Mouse (Mus musculus) lung, postnatal 0 days (tissue): ENCODE results near the gene Svep1. TPM values are rescaled to one million over a fixed set of nuclear protein-coding genes. Genes with fewer than 3 reads are reported as not detected.
A peak's percentile ranks its signal among the peaks of the same experiment; 100 is the strongest.

ENCODE experiments used
- ATAC-seq: fragments of 200-750 bp; cut with Nextera tagmentation; 2 replicates; pipeline ENCODE4 v1.8.0; 2017; ENCODE audit warnings: moderate library complexity
- DNase-seq: peaks from one replicate; pipeline ENCODE4 v3.0.0-alpha.2; 2016; ENCODE audit warnings: low spot score
- H3K27ac ChIP-seq: fragments of 300-500 bp; sonication (generic); 2 replicates; pipeline ENCODE4 v1.5.1; 2014; ENCODE audit warnings: antibody characterized with exemption, mild to moderate bottlenecking, low read length, mixed read lengths
- H3K27me3 ChIP-seq: fragments of 300-500 bp; sonication (generic); replicated peaks from 2 replicates; pipeline ENCODE4 v1.6.1; 2014; ENCODE audit warnings: low read length, mixed read lengths; ENCODE audit not compliant: insufficient read depth
- H3K36me3 ChIP-seq: fragments of 300-500 bp; sonication (generic); 2 replicates; pipeline ENCODE4 v1.6.1; 2014; ENCODE audit warnings: low read length, mixed read lengths; ENCODE audit not compliant: insufficient read depth
- H3K4me1 ChIP-seq: fragments of 300-500 bp; sonication (generic); 2 replicates; pipeline ENCODE4 v1.6.1; 2014; ENCODE audit warnings: antibody characterized with exemption, low read depth, low read length, mixed read lengths; ENCODE audit not compliant: insufficient read depth
- H3K4me2 ChIP-seq: fragments of 300-500 bp; sonication (generic); replicated peaks from 2 replicates; pipeline ENCODE4 v1.6.1; 2014; ENCODE audit warnings: low read depth, mild to moderate bottlenecking, low read length, moderate library complexity, mixed read lengths
- H3K4me3 ChIP-seq: fragments of 300-500 bp; sonication (generic); 2 replicates; pipeline ENCODE4 v1.5.1; 2014; ENCODE audit warnings: low read depth, low read length
- H3K9ac ChIP-seq: fragments of 300-500 bp; sonication (generic); replicated peaks from 2 replicates; pipeline ENCODE4 v1.6.1; 2014; ENCODE audit warnings: low read depth, mild to moderate bottlenecking
- H3K9me3 ChIP-seq: fragments of 300-500 bp; sonication (generic); 2 replicates; pipeline ENCODE4 v1.6.1; 2016; ENCODE audit warnings: low read length, mixed read lengths
- CTCF ChIP-seq: IDR thresholded peaks from 2 replicates; pipeline ENCODE4 v1.5.1; 2016; ENCODE audit warnings: antibody characterized with exemption, mild to moderate bottlenecking
- EP300 ChIP-seq: IDR thresholded peaks from 2 replicates; pipeline ENCODE4 v1.6.1; 2016; ENCODE audit warnings: antibody characterized with exemption, mild to moderate bottlenecking, control low read depth
- WGBS: fragments of 180-500 bp; shearing (Covaris S2); extraction: QIAGEN DNeasy Blood & Tissue Kit; methylation state at CpG from one replicate; pipeline ENCODE4 v1.1.7; 2014; 5-methylcytosine and 5-hydroxymethylcytosine counted together
- polyA plus RNA-seq: library from polyadenylated mRNA; unstranded; fragments of >200 nt; fragmentation: Nextera tagmentation; extraction: Ambion mirVana; gene quantifications from 2 replicates; pipeline ENCODE4 v1.2.1, GENCODE M21; 2015

Svep1 gene
- polyA plus RNA-seq, 1 experiment from 2014 or later, result 3.9 TPM

DNA sequence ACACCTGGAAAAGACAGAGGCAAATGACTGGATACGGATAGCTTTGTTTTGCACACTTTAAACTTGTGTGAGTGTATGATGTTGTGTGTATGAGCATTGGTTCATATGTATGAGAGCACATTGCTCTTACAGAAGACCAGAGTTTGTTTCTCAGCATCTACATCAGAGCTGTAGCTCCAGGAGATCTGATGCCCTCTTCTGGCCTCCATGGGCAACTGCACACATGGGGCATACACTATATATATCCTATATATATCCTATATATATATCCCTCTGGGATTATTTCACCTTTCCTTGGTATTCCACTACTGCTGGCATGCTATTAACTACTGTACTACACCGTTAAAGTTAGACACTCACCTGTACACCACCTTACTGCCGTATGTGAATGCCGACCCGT is 122.5 kb downstream of the Svep1 start:
- no peak for ATAC-seq

GRCm38 (mm10) chr4:58082588-58082987 is 124.1 kb downstream of the Svep1 start:
- DNase-seq, result peak; percentile 73
- 11% methylated on average over 5 of the region's 5 CpGs for WGBS
- H3K36me3 ChIP-seq, result no peaks in the 10 kb centered on the region

More for the DNA sequence above, 122.5 kb downstream of the Svep1 start:
- H3K4me2 ChIP-seq, result no peak overlapping the region
- no peaks in the 10 kb centered on the region for H3K4me1 ChIP-seq
- no peaks in the 10 kb centered on the region for H3K27me3 ChIP-seq
- 95% methylated on average over 5 of the region's 5 CpGs for WGBS
- TF ChIP-seq EP300, result no peak
- peak; percentile 31; the same call in 1 of the 2 replicates for TF ChIP-seq CTCF
- H3K9ac ChIP-seq, result no peak overlapping the region
- no peak for DNase-seq
- no peaks in the 10 kb centered on the region for H3K9me3 ChIP-seq
- no peaks in the 10 kb centered on the region for H3K36me3 ChIP-seq
- H3K4me3 ChIP-seq, result no peak overlapping the region
- H3K27ac ChIP-seq, result no peak overlapping the region

DNA sequence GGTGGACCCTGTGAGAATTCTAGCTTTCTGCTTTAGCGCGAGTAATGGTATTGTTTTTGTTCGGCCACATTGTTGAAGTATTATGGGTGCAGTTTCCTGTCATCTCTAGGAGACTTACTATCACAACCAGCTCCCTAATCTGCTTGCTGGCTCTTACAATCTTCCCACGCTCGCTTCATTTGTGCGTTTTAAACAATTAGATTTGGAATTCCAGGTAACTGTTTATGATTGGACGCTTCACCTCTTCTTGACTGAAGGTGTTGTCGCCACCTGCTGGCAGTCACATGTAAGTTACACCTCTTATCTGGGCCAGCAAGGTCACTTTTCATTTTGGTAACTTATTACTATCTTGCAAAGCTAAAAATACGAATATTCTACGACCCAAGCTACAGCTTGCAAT is 127.0 kb downstream of the Svep1 start:
- H3K27ac ChIP-seq, result no peak overlapping the region
- no peak overlapping the region for H3K9ac ChIP-seq
- H3K36me3 ChIP-seq, result no peaks in the 10 kb centered on the region
- 21% methylated on average over 10 of the region's 10 CpGs for WGBS
- H3K4me1 ChIP-seq, result no peaks in the 10 kb centered on the region
- no peaks in the 10 kb centered on the region for H3K27me3 ChIP-seq
- ATAC-seq (no peak), DNase-seq (peak; percentile 82)
- H3K4me2 ChIP-seq, result no peak overlapping the region
- H3K4me3 ChIP-seq, result no peak overlapping the region
- TF ChIP-seq CTCF, result peak; percentile 86
- TF ChIP-seq EP300, result no peak
- no peaks in the 10 kb centered on the region for H3K9me3 ChIP-seq

More at GRCm38 (mm10) chr4:58082588-58082987, 124.1 kb downstream of the Svep1 start:
- no peak overlapping the region for H3K4me2 ChIP-seq
- ATAC-seq, result no peak
- no peak overlapping the region for H3K9ac ChIP-seq
- H3K9me3 ChIP-seq, result no peaks in the 10 kb centered on the region
- no peak overlapping the region for H3K4me3 ChIP-seq
- TF ChIP-seq CTCF (peak; percentile 93), EP300 (no peak)
- no peak overlapping the region for H3K27ac ChIP-seq
- no peaks in the 10 kb centered on the region for H3K27me3 ChIP-seq
- H3K4me1 ChIP-seq, result no peaks in the 10 kb centered on the region

GRCm38 (mm10) chr4:58077950-58078349 is 128.7 kb downstream of the Svep1 start:
- no peaks in the 10 kb centered on the region for H3K27me3 ChIP-seq
- no peaks in the 10 kb centered on the region for H3K36me3 ChIP-seq
- TF ChIP-seq CTCF (no peak), EP300 (no peak)
- WGBS, result 38% methylated on average over 6 of the region's 6 CpGs
- H3K27ac ChIP-seq, result no peak overlapping the region
- no peak overlapping the region for H3K9ac ChIP-seq
- no peak overlapping the region for H3K4me2 ChIP-seq
- ATAC-seq (no peak), DNase-seq (peak; percentile 16)
- H3K4me1 ChIP-seq, result no peaks in the 10 kb centered on the region
- H3K4me3 ChIP-seq, result no peak overlapping the region
- no peaks in the 10 kb centered on the region for H3K9me3 ChIP-seq

DNA sequence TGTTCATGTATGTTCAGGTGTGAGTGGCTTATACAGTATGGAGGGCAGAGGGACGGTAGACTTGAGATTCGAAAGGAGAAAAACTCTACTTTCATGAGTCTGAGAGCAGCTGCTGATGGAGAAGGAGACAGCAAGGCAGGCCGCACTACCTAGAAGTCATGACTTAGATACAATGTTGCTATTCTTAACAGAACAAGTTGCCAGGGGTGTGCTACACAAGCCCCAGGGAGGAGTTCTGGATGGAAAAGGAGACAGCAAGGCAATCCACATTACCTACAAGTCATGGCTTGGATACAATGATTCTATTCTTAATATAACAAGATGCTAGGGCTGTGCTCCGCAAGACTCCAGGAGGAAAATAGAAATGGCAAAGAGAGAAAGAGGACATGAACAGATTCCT is 129.1 kb downstream of the Svep1 start:
- no peak for DNase-seq
- Histone ChIP-seq H3K4me1 (no peaks in the 10 kb centered on the region), H3K36me3 (no peaks in the 10 kb centered on the region), H3K27ac (no peak overlapping the region), H3K4me3 (no peak overlapping the region), H3K27me3 (no peaks in the 10 kb centered on the region), H3K9me3 (no peaks in the 10 kb centered on the region), H3K9ac (no peak overlapping the region), H3K4me2 (no peak overlapping the region)
- ATAC-seq, result no peak
- WGBS, result 93% methylated on average over 4 of the region's 4 CpGs
- no peak for TF ChIP-seq CTCF
- TF ChIP-seq EP300, result no peak

DNA sequence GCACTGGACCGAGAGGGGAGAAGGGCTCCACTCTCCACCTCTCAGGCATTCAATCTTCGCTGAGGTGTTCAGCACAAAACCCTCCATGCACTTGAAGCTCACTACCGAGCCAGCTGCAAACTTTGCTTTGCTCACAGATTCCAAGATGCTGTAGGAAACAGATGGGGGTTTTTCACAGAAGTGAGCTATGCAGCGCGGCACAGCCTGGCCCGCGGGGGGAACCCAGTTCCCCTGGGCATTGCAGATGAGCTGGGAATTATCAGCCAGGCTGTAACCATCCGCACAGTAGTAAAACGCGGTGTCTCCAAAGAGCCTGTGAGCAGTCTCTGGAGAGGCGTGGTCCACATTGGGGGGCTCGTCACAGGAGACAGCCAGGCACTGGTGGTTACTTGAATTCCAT is 133.8 kb downstream of the Svep1 start:
- no peaks in the 10 kb centered on the region for H3K27me3 ChIP-seq
- ATAC-seq, result no peak
- no peak for DNase-seq
- H3K36me3 ChIP-seq, result 0 out of 2 replicates have a peak, but pooled peaks cover 4% of the 10 kb centered on the region
- no peak overlapping the region for H3K4me2 ChIP-seq
- H3K9me3 ChIP-seq, result no peaks in the 10 kb centered on the region
- H3K4me3 ChIP-seq, result no peak overlapping the region
- no peaks in the 10 kb centered on the region for H3K4me1 ChIP-seq
- TF ChIP-seq EP300, result no peak
- no peak for TF ChIP-seq CTCF
- WGBS, result 82% methylated on average over 12 of the region's 12 CpGs
- H3K9ac ChIP-seq, result no peak overlapping the region
- H3K27ac ChIP-seq, result no peak overlapping the region

GRCm38 (mm10) chr4:58068886-58069285 is 137.8 kb downstream of the Svep1 start:
- H3K27me3 ChIP-seq, result no peaks in the 10 kb centered on the region
- H3K9me3 ChIP-seq, result no peaks in the 10 kb centered on the region
- H3K4me1 ChIP-seq, result no peaks in the 10 kb centered on the region
- WGBS, result 89% methylated on average over 5 of the region's 5 CpGs
- 0 out of 2 replicates have a peak, but pooled peaks cover 4% of the 10 kb centered on the region for H3K36me3 ChIP-seq
- DNase-seq (no peak), ATAC-seq (no peak)
- no peak overlapping the region for H3K4me2 ChIP-seq
- TF ChIP-seq CTCF (no peak), EP300 (no peak)
- H3K9ac ChIP-seq, result no peak overlapping the region
- no peak overlapping the region for H3K27ac ChIP-seq
- no peak overlapping the region for H3K4me3 ChIP-seq
